Comparison of ENCODE assay signal across 25 mouse cellular contexts in genomic region chr14:77576411-77576810, GRCm38 (mm10).
DNase-seq lines count a peak whose midpoint lies in the region; ATAC-seq and TF ChIP-seq lines count a peak whose summit lies in the region.
"Had no signal": no experiment of that assay in that cellular context is flagged by ENCODE, and none has a peak within 500 bp of the region (broad histone marks: within the 10 kb centered on the region; RNA-seq: fewer than 3 reads in every experiment).

No protein-coding gene starts in this region.

- TF ChIP-seq CTCF in layer of hippocampus, adult 2 months (conservative IDR thresholded peaks at IDR 0.05) = no peak

- H3K4me3 ChIP-seq in forebrain, embryonic 14.5 days (ENCODE audit: low read depth, low read length) = no peak overlapping the region
- no peak overlapping the region for H3K4me3 ChIP-seq in forebrain, embryonic 12.5 days (replicated peaks)
- no peak overlapping the region for H3K4me3 ChIP-seq in layer of hippocampus, adult 2 months
- H3K4me3 ChIP-seq: embryonic facial prominence, embryonic 10.5 days; embryonic facial prominence, embryonic 13.5 days; erythroblast, embryonic 14.5 days; gastrocnemius, adult 2 months; hindbrain, embryonic 12.5 days; hindbrain, embryonic 15.5 days had no signal

- H3K27me3 ChIP-seq in forebrain, embryonic 14.5 days (replicated peaks; ENCODE audit: control insufficient read depth, insufficient read depth, low read length) = no peaks in the 10 kb centered on the region
- no peaks in the 10 kb centered on the region for H3K27me3 ChIP-seq in forebrain, embryonic 12.5 days
- H3K27me3 ChIP-seq: CH12.LX; embryonic facial prominence, embryonic 13.5 days; hindbrain, embryonic 12.5 days; hindbrain, embryonic 15.5 days; Patski had no signal

- peak; percentile 42; the same call in 1 of the 2 replicates for ATAC-seq in forebrain, embryonic 14.5 days
- ATAC-seq in forebrain, embryonic 12.5 days (ENCODE audit: low FRiP score) = no peak
- ATAC-seq: intestine, postnatal 0 days; Patski had no signal

- H3K36me3 ChIP-seq in forebrain, embryonic 14.5 days (ENCODE audit: control insufficient read depth, insufficient read depth, low read length) = no peaks in the 10 kb centered on the region
- H3K36me3 ChIP-seq in forebrain, embryonic 12.5 days (replicated peaks) = no peaks in the 10 kb centered on the region
- H3K36me3 ChIP-seq: embryonic facial prominence, embryonic 10.5 days; embryonic facial prominence, embryonic 13.5 days; G1E; hindbrain, embryonic 12.5 days; hindbrain, embryonic 15.5 days had no signal

- no peak overlapping the region for H3K27ac ChIP-seq in forebrain, embryonic 14.5 days (ENCODE audit: low read depth, low read length)
- H3K27ac ChIP-seq in forebrain, embryonic 12.5 days = no peak overlapping the region
- H3K27ac ChIP-seq in layer of hippocampus, adult 2 months = peak overlapping the region; percentile 65; the same call in 1 of the 2 replicates
- H3K27ac ChIP-seq: embryonic facial prominence, embryonic 10.5 days; embryonic facial prominence, embryonic 13.5 days; gastrocnemius, adult 2 months; hindbrain, embryonic 12.5 days; hindbrain, embryonic 15.5 days had no signal

- DNase-seq in forebrain, embryonic 14.5 days (ENCODE audit: low spot score) = peak; percentile 46
- no peak for DNase-seq in layer of hippocampus, adult 2 months (ENCODE audit: low spot score in 2 of 2)
- DNase-seq in layer of hippocampus, adult 9-11 months = no peak
- DNase-seq in brain, adult 2 months (ENCODE audit: low read depth, low spot score) = peak; percentile 24
- DNase-seq in lung, postnatal 25 days (ENCODE audit: low spot score) = no peak
- DNase-seq: adrenal gland, postnatal 10 days; adrenal gland, postnatal 36 days; B cell, adult 2 months; cerebellum, adult 11-12 months; cerebellum, adult 8-10 months; cerebellum, postnatal 36 days; embryo, embryonic 11 days; gastrocnemius, adult 2 months; gastrocnemius, postnatal 14 days had no signal

- H3K4me2 ChIP-seq in forebrain, embryonic 14.5 days (ENCODE audit: low read length) = no peak overlapping the region
- no peak overlapping the region for H3K4me2 ChIP-seq in forebrain, embryonic 12.5 days
- H3K4me2 ChIP-seq: embryonic facial prominence, embryonic 13.5 days; heart, embryonic 11.5 days; hindbrain, embryonic 12.5 days; hindbrain, embryonic 15.5 days had no signal

- peaks cover 24% of the 10 kb centered on the region for H3K4me1 ChIP-seq in forebrain, embryonic 14.5 days (ENCODE audit: control insufficient read depth, insufficient read depth, low read length)
- H3K4me1 ChIP-seq in forebrain, embryonic 12.5 days = peaks cover 32% of the 10 kb centered on the region

- no peak overlapping the region for H3K9ac ChIP-seq in forebrain, embryonic 14.5 days (ENCODE audit: low read length)
- H3K9ac ChIP-seq in forebrain, embryonic 12.5 days = no peak overlapping the region
- H3K9ac ChIP-seq: embryonic facial prominence, embryonic 13.5 days; hindbrain, embryonic 12.5 days; hindbrain, embryonic 15.5 days had no signal

- 73% methylated on average over 5 of the region's 5 CpGs for WGBS in forebrain, embryonic 14.5 days
- 84% methylated on average over 5 of the region's 5 CpGs for WGBS in forebrain, embryonic 12.5 days

- no peaks in the 10 kb centered on the region for H3K9me3 ChIP-seq in forebrain, embryonic 14.5 days (replicated peaks; ENCODE audit: control insufficient read depth, low read length)
- H3K9me3 ChIP-seq in forebrain, embryonic 12.5 days = no peaks in the 10 kb centered on the region
- H3K9me3 ChIP-seq: embryonic facial prominence, embryonic 10.5 days; embryonic facial prominence, embryonic 13.5 days; hindbrain, embryonic 12.5 days; hindbrain, embryonic 15.5 days had no signal

Comparison
In these comparisons a context has a peak if more than half of its experiments do, and no peak if none do; other contexts are left out.
1. DNase-seq: peak in forebrain, embryonic 14.5 days (single experiment) and brain, adult 2 months (single experiment); none in layer of hippocampus, adult 2 months (0 of 2), layer of hippocampus, adult 9-11 months (single experiment) and lung, postnatal 25 days (single experiment).